Mouse (Mus musculus): ENCODE results near the gene Gm38655.
"Not testable (repeated sequence)": the region's sequence is repeated elsewhere in the genome, so short reads cannot be mapped to it uniquely, and the experiment has no call there.

GRCm38 (mm10) chr17:25222504-25222940 lies 47.3 kb upstream of the Gm38655 start:
- TF ChIP-seq POLR2A, CTCF (IDR thresholded peaks at IDR 0.05; ENCODE audit: extremely low read depth, insufficient read depth, low read length): not testable (repeated sequence)
